Mouse (Mus musculus): ENCODE results near the gene Ogt. TPM values are rescaled to one million over a fixed set of nuclear protein-coding genes. Genes with fewer than 3 reads are reported as not detected.
A peak's percentile ranks its signal among the peaks of the same experiment; 100 is the strongest.

The Ogt gene
- total RNA-seq, 1 experiment, result 76.5 TPM

- no peaks in the 10 kb centered on the region for H3K36me3 ChIP-seq (ENCODE audit: control insufficient read depth, insufficient read depth, low read length, poor library complexity, severe bottlenecking)
- no peaks in the 10 kb centered on the region for H3K9me3 ChIP-seq (ENCODE audit: control insufficient read depth, insufficient read depth, low read depth, low read length)
- H3K4me3 ChIP-seq (ENCODE audit: insufficient read depth in 1 of 2, low read depth in 1 of 2, low read length in 2 of 2, poor library complexity in 1 of 2, severe bottlenecking in 1 of 2), result no peak overlapping the region
- H3K27ac ChIP-seq (ENCODE audit: insufficient read depth, low read depth, low read length, poor library complexity, severe bottlenecking), result no peak overlapping the region; the same call in 1 of the 2 replicates
- no peaks in the 10 kb centered on the region for H3K4me1 ChIP-seq (ENCODE audit: control insufficient read depth in 2 of 2, insufficient read depth in 2 of 2, low read length in 2 of 2, poor library complexity in 1 of 2)
- no peak for DNase-seq (ENCODE audit: low read depth, low spot score)
- TF ChIP-seq CHD2 (IDR thresholded peaks at IDR 0.05; ENCODE audit: low read depth, low read length), result no peak
- TF ChIP-seq ZC3H11A (IDR thresholded peaks at IDR 0.05; ENCODE audit: borderline replicate concordance, low read depth, low read length), result no peak
- TF ChIP-seq MAFK (IDR thresholded peaks at IDR 0.05; ENCODE audit: insufficient read depth, low read depth, low read length), result no peak
- TF ChIP-seq ZNF384 (IDR thresholded peaks at IDR 0.05; ENCODE audit: low read depth, low read length), result no peak
- TF ChIP-seq HCFC1 (IDR thresholded peaks at IDR 0.05; ENCODE audit: borderline replicate concordance, insufficient read depth, low read length), result no peak
- H3K9ac ChIP-seq (ENCODE audit: insufficient read depth, low read depth, low read length, poor library complexity, severe bottlenecking), result no peak overlapping the region
- in situ Hi-C loops (cut with MboI; ENCODE audit: low sequenced_read_pairs in 2 of 2, unreplicated experiment in 2 of 2), result no loop called here
These were observed 17.3 kb upstream of the Ogt start for GRCm38 (mm10) chrX:101622539-101622938.

GRCm38 (mm10) chrX:101636821-101637525 is 2.9 kb upstream of the Ogt start:
- H3K4me3 ChIP-seq (ENCODE audit: insufficient read depth in 1 of 2, low read depth in 1 of 2, low read length in 2 of 2, poor library complexity in 1 of 2, severe bottlenecking in 1 of 2), result peak overlapping the region in 1 of 2 experiments; percentile 27; a peak in 1 of 4 replicates
- H3K9me3 ChIP-seq (ENCODE audit: control insufficient read depth, insufficient read depth, low read depth, low read length), result no peaks in the 10 kb centered on the region
- in situ Hi-C loops (cut with MboI; ENCODE audit: low sequenced_read_pairs in 2 of 2, unreplicated experiment in 2 of 2), result no loop called here
- peak overlapping the region; percentile 31; the same call in 1 of the 2 replicates for H3K27ac ChIP-seq (ENCODE audit: insufficient read depth, low read depth, low read length, poor library complexity, severe bottlenecking)
- DNase-seq (ENCODE audit: low read depth, low spot score), result no peak
- H3K9ac ChIP-seq (ENCODE audit: insufficient read depth, low read depth, low read length, poor library complexity, severe bottlenecking), result no peak overlapping the region
- no peak for TF ChIP-seq HCFC1 (IDR thresholded peaks at IDR 0.05; ENCODE audit: borderline replicate concordance, insufficient read depth, low read length)
- no peak for TF ChIP-seq ZC3H11A (IDR thresholded peaks at IDR 0.05; ENCODE audit: borderline replicate concordance, low read depth, low read length)
- TF ChIP-seq CHD2 (IDR thresholded peaks at IDR 0.05; ENCODE audit: low read depth, low read length), result no peak
- TF ChIP-seq MAFK (IDR thresholded peaks at IDR 0.05; ENCODE audit: insufficient read depth, low read depth, low read length), result no peak
- no peak for TF ChIP-seq ZNF384 (IDR thresholded peaks at IDR 0.05; ENCODE audit: low read depth, low read length)
- peaks cover 1 to 12% of the 10 kb centered on the region in 2 experiments; a peak in 3 of 4 replicates for H3K4me1 ChIP-seq (ENCODE audit: control insufficient read depth in 2 of 2, insufficient read depth in 2 of 2, low read length in 2 of 2, poor library complexity in 1 of 2)
- no peaks in the 10 kb centered on the region for H3K36me3 ChIP-seq (ENCODE audit: control insufficient read depth, insufficient read depth, low read length, poor library complexity, severe bottlenecking)

GRCm38 (mm10) chrX:101638856-101639255 is 1.0 kb upstream of the Ogt start:
- H3K9ac ChIP-seq (ENCODE audit: insufficient read depth, low read depth, low read length, poor library complexity, severe bottlenecking), result no peak overlapping the region
- H3K36me3 ChIP-seq (ENCODE audit: control insufficient read depth, insufficient read depth, low read length, poor library complexity, severe bottlenecking), result peaks cover under 1% of the 10 kb centered on the region; the same call in 1 of the 2 replicates
- no peaks in the 10 kb centered on the region for H3K9me3 ChIP-seq (ENCODE audit: control insufficient read depth, insufficient read depth, low read depth, low read length)
- TF ChIP-seq ZNF384 (IDR thresholded peaks at IDR 0.05; ENCODE audit: low read depth, low read length) (no peak), CHD2 (IDR thresholded peaks at IDR 0.05; ENCODE audit: low read depth, low read length) (no peak), HCFC1 (IDR thresholded peaks at IDR 0.05; ENCODE audit: borderline replicate concordance, insufficient read depth, low read length) (no peak), MAFK (IDR thresholded peaks at IDR 0.05; ENCODE audit: insufficient read depth, low read depth, low read length) (no peak), ZC3H11A (IDR thresholded peaks at IDR 0.05; ENCODE audit: borderline replicate concordance, low read depth, low read length) (no peak)
- in situ Hi-C loops (cut with MboI; ENCODE audit: low sequenced_read_pairs in 2 of 2, unreplicated experiment in 2 of 2), result no loop called here
- peak overlapping the region in 1 of 2 experiments; percentile 8; a peak in 1 of 4 replicates for H3K4me3 ChIP-seq (ENCODE audit: insufficient read depth in 1 of 2, low read depth in 1 of 2, low read length in 2 of 2, poor library complexity in 1 of 2, severe bottlenecking in 1 of 2)
- no peak overlapping the region; the same call in 1 of the 2 replicates for H3K27ac ChIP-seq (ENCODE audit: insufficient read depth, low read depth, low read length, poor library complexity, severe bottlenecking)
- no peak for DNase-seq (ENCODE audit: low read depth, low spot score)
- H3K4me1 ChIP-seq (ENCODE audit: control insufficient read depth in 2 of 2, insufficient read depth in 2 of 2, low read length in 2 of 2, poor library complexity in 1 of 2), result peaks cover 1 to 14% of the 10 kb centered on the region in 2 experiments; a peak in 3 of 4 replicates

GRCm38 (mm10) chrX:101639306-101639705 is 554 bp upstream of the Ogt start:
- no peak for TF ChIP-seq ZNF384 (IDR thresholded peaks at IDR 0.05; ENCODE audit: low read depth, low read length)
- no peak for TF ChIP-seq HCFC1 (IDR thresholded peaks at IDR 0.05; ENCODE audit: borderline replicate concordance, insufficient read depth, low read length)
- no peak for TF ChIP-seq MAFK (IDR thresholded peaks at IDR 0.05; ENCODE audit: insufficient read depth, low read depth, low read length)
- TF ChIP-seq CHD2 (IDR thresholded peaks at IDR 0.05; ENCODE audit: low read depth, low read length), result no peak
- Histone ChIP-seq H3K4me1 (ENCODE audit: control insufficient read depth in 2 of 2, insufficient read depth in 2 of 2, low read length in 2 of 2, poor library complexity in 1 of 2) (peaks cover 1 to 14% of the 10 kb centered on the region in 2 experiments; a peak in 3 of 4 replicates), H3K9me3 (ENCODE audit: control insufficient read depth, insufficient read depth, low read depth, low read length) (no peaks in the 10 kb centered on the region), H3K9ac (ENCODE audit: insufficient read depth, low read depth, low read length, poor library complexity, severe bottlenecking) (peak overlapping the region; percentile 29; the same call in 1 of the 2 replicates), H3K27ac (ENCODE audit: insufficient read depth, low read depth, low read length, poor library complexity, severe bottlenecking) (peak overlapping the region; percentile 5; the same call in 1 of the 2 replicates), H3K36me3 (ENCODE audit: control insufficient read depth, insufficient read depth, low read length, poor library complexity, severe bottlenecking) (peaks cover 3% of the 10 kb centered on the region; the same call in 1 of the 2 replicates), H3K4me3 (ENCODE audit: insufficient read depth in 1 of 2, low read depth in 1 of 2, low read length in 2 of 2, poor library complexity in 1 of 2, severe bottlenecking in 1 of 2) (peak overlapping the region; percentile 43 to 84)
- in situ Hi-C loops (cut with MboI; ENCODE audit: low sequenced_read_pairs in 2 of 2, unreplicated experiment in 2 of 2), result no loop called here
- no peak for DNase-seq (ENCODE audit: low read depth, low spot score)
